Mouse (Mus musculus) heart, embryonic 12.5 days (tissue): ENCODE results near the gene Fbxl3. TPM values are rescaled to one million over a fixed set of nuclear protein-coding genes. Genes with fewer than 3 reads are reported as not detected.

ENCODE experiments used
- ATAC-seq: fragments of 200-750 bp; cut with Nextera tagmentation; 2 replicates; pipeline ENCODE4 v1.8.0; 2017; ENCODE audit warnings: moderate TSS enrichment, moderate library complexity; ENCODE audit not compliant: insufficient number of reproducible peaks, low FRiP score
- H3K27ac ChIP-seq: fragments of 300-500 bp; sonication (generic); 2 replicates; pipeline ENCODE4 v1.5.1; 2016; ENCODE audit warnings: mild to moderate bottlenecking, moderate library complexity; ENCODE audit not compliant: poor library complexity, severe bottlenecking
- H3K27me3 ChIP-seq: fragments of 300-500 bp; sonication (generic); replicated peaks from 2 replicates; pipeline ENCODE4 v1.6.1; 2016; ENCODE audit warnings: mild to moderate bottlenecking, moderate library complexity
- H3K36me3 ChIP-seq: fragments of 300-500 bp; sonication (generic); 2 replicates; pipeline ENCODE4 v1.6.1; 2016; ENCODE audit warnings: mild to moderate bottlenecking, moderate library complexity
- H3K4me1 ChIP-seq: fragments of 300-500 bp; sonication (generic); replicated peaks from 2 replicates; pipeline ENCODE4 v1.6.1; 2016; ENCODE audit warnings: mild to moderate bottlenecking
- H3K4me2 ChIP-seq: fragments of 300-500 bp; sonication (generic); 2 replicates; pipeline ENCODE4 v1.6.1; 2016; ENCODE audit warnings: mild to moderate bottlenecking, moderate library complexity
- H3K4me3 ChIP-seq: fragments of 300-500 bp; sonication (generic); 2 replicates; pipeline ENCODE4 v1.5.1; 2016; ENCODE audit warnings: mild to moderate bottlenecking
- H3K9ac ChIP-seq: fragments of 300-500 bp; sonication (generic); 2 replicates; pipeline ENCODE4 v1.6.1; 2016; ENCODE audit warnings: mild to moderate bottlenecking, moderate library complexity
- H3K9me3 ChIP-seq: fragments of 300-500 bp; sonication (generic); replicated peaks from 2 replicates; pipeline ENCODE4 v1.6.1; 2016; ENCODE audit warnings: mild to moderate bottlenecking, moderate library complexity
- WGBS: fragments of 180-500 bp; shearing (Covaris S2); methylation state at CpG from one replicate; pipeline ENCODE4 v1.1.7; 2016; 5-methylcytosine and 5-hydroxymethylcytosine counted together
- polyA plus RNA-seq: library from polyadenylated mRNA; unstranded; fragments of >200 nt; fragmentation: Nextera tagmentation; extraction: Ambion mirVana; gene quantifications from 2 replicates; pipeline ENCODE4 v1.2.1, GENCODE M21; 2016

The Fbxl3 gene
- polyA plus RNA-seq: 26.5 and 28.3 TPM in 2 replicates

- Histone ChIP-seq H3K9me3 (no peaks in the 10 kb centered on the region), H3K27ac (peak within 1 kb of the TSS; percentile 100), H3K27me3 (no peaks in the 10 kb centered on the region), H3K9ac (peak within 1 kb of the TSS; percentile 99), H3K4me2 (peak within 1 kb of the TSS; percentile 62), H3K4me1 (peaks cover 10% of the 10 kb centered on the region), H3K36me3 (peaks cover 15% of the 10 kb centered on the region), H3K4me3 (peak within 1 kb of the TSS; percentile 94)
- under 1% methylated on average over 74 of the region's 88 CpGs for WGBS
- peak; percentile 94 for ATAC-seq
Observed at GRCm38 (mm10) chr14:103099238-103099933, at the start of gene Fbxl3. Gene Fbxl3, minus strand, starts transcription at chr14:103099566.

- no peak overlapping the region for H3K4me3 ChIP-seq
- H3K4me2 ChIP-seq: no peak overlapping the region
- no peaks in the 10 kb centered on the region for H3K27me3 ChIP-seq
- peak; percentile 51; the same call in 1 of the 2 replicates for ATAC-seq
- H3K36me3 ChIP-seq: peaks cover 54% of the 10 kb centered on the region
- no peaks in the 10 kb centered on the region for H3K9me3 ChIP-seq
- no peak overlapping the region for H3K27ac ChIP-seq
- H3K9ac ChIP-seq: no peak overlapping the region
- 79% methylated on average over 2 of the region's 2 CpGs for WGBS
- no peaks in the 10 kb centered on the region for H3K4me1 ChIP-seq
Observed at GRCm38 (mm10) chr14:103131991-103132390, 32.6 kb upstream of the Fbxl3 start.

- H3K4me1 ChIP-seq: no peaks in the 10 kb centered on the region
- peaks cover 59% of the 10 kb centered on the region for H3K36me3 ChIP-seq
- H3K27ac ChIP-seq: no peak overlapping the region
- ATAC-seq: no peak
- H3K9ac ChIP-seq: no peak overlapping the region
- no peaks in the 10 kb centered on the region for H3K9me3 ChIP-seq
- WGBS: 86% methylated on average over 6 of the region's 6 CpGs
- no peak overlapping the region for H3K4me2 ChIP-seq
- H3K4me3 ChIP-seq: no peak overlapping the region
- no peaks in the 10 kb centered on the region for H3K27me3 ChIP-seq
Observed at GRCm38 (mm10) chr14:103125756-103126155, 26.4 kb upstream of the Fbxl3 start.

GRCm38 (mm10) chr14:103114994-103115670 lies 15.8 kb upstream of the Fbxl3 start:
- no peak overlapping the region for H3K4me2 ChIP-seq
- H3K9ac ChIP-seq: no peak overlapping the region
- no peaks in the 10 kb centered on the region for H3K9me3 ChIP-seq
- 98% methylated on average over 3 of the region's 3 CpGs for WGBS
- H3K4me3 ChIP-seq: no peak overlapping the region
- H3K27ac ChIP-seq: no peak overlapping the region
- H3K4me1 ChIP-seq: no peaks in the 10 kb centered on the region
- ATAC-seq: no peak
- H3K36me3 ChIP-seq: peaks cover 56% of the 10 kb centered on the region
- H3K27me3 ChIP-seq: no peaks in the 10 kb centered on the region

GRCm38 (mm10) chr14:103112606-103113363 lies 13.4 kb upstream of the Fbxl3 start:
- Histone ChIP-seq H3K27ac (no peak overlapping the region), H3K9ac (no peak overlapping the region), H3K9me3 (no peaks in the 10 kb centered on the region), H3K27me3 (no peaks in the 10 kb centered on the region), H3K4me1 (no peaks in the 10 kb centered on the region), H3K4me2 (no peak overlapping the region), H3K4me3 (no peak overlapping the region), H3K36me3 (peaks cover 40% of the 10 kb centered on the region)
- 88% methylated on average over 3 of the region's 3 CpGs for WGBS
- no peak for ATAC-seq

GRCm38 (mm10) chr14:103109971-103110370 lies 10.6 kb upstream of the Fbxl3 start:
- Histone ChIP-seq H3K9ac (no peak overlapping the region), H3K27me3 (no peaks in the 10 kb centered on the region), H3K4me1 (no peaks in the 10 kb centered on the region), H3K36me3 (peaks cover 15% of the 10 kb centered on the region), H3K4me3 (no peak overlapping the region), H3K9me3 (no peaks in the 10 kb centered on the region), H3K27ac (no peak overlapping the region), H3K4me2 (no peak overlapping the region)
- 84% methylated on average over 4 of the region's 4 CpGs for WGBS
- ATAC-seq: no peak

GRCm38 (mm10) chr14:103106301-103106700 lies 6.9 kb upstream of the Fbxl3 start:
- no peaks in the 10 kb centered on the region for H3K36me3 ChIP-seq
- no peak overlapping the region for H3K27ac ChIP-seq
- H3K9ac ChIP-seq: no peak overlapping the region
- no peaks in the 10 kb centered on the region for H3K27me3 ChIP-seq
- no peak for ATAC-seq
- H3K9me3 ChIP-seq: no peaks in the 10 kb centered on the region
- H3K4me1 ChIP-seq: no peaks in the 10 kb centered on the region
- no peak overlapping the region for H3K4me3 ChIP-seq
- WGBS: 81% methylated on average over 2 of the region's 2 CpGs
- H3K4me2 ChIP-seq: no peak overlapping the region

- no peak for ATAC-seq
- H3K4me1 ChIP-seq: 0 out of 2 replicates have a peak, but pooled peaks cover 3% of the 10 kb centered on the region
- H3K27ac ChIP-seq: no peak overlapping the region
- H3K9me3 ChIP-seq: no peaks in the 10 kb centered on the region
- WGBS: 73% methylated on average over 10 of the region's 10 CpGs
- H3K4me2 ChIP-seq: no peak overlapping the region
- H3K4me3 ChIP-seq: no peak overlapping the region
- H3K9ac ChIP-seq: no peak overlapping the region
- no peaks in the 10 kb centered on the region for H3K36me3 ChIP-seq
- no peaks in the 10 kb centered on the region for H3K27me3 ChIP-seq
Observed at GRCm38 (mm10) chr14:103102731-103103335, 3.5 kb upstream of the Fbxl3 start.

GRCm38 (mm10) chr14:103102246-103102645 lies 2.9 kb upstream of the Fbxl3 start:
- Histone ChIP-seq H3K27ac (no peak overlapping the region), H3K9ac (no peak overlapping the region), H3K36me3 (no peaks in the 10 kb centered on the region), H3K9me3 (no peaks in the 10 kb centered on the region), H3K27me3 (no peaks in the 10 kb centered on the region), H3K4me3 (no peak overlapping the region), H3K4me2 (no peak overlapping the region), H3K4me1 (peaks cover 5% of the 10 kb centered on the region)
- 78% methylated on average over 6 of the region's 6 CpGs for WGBS
- no peak for ATAC-seq

- 69% methylated on average over 3 of the region's 3 CpGs for WGBS
Observed at GRCm38 (mm10) chr14:103101171-103101570, 1.8 kb upstream of the Fbxl3 start.

GRCm38 (mm10) chr14:103100296-103100695 lies 930 bp upstream of the Fbxl3 start:
- peaks cover 7% of the 10 kb centered on the region; the same call in 1 of the 2 replicates for H3K36me3 ChIP-seq
- peaks cover 10% of the 10 kb centered on the region for H3K4me1 ChIP-seq
- WGBS: 84% methylated on average over 13 of the region's 13 CpGs
- peak overlapping the region; percentile 10; the same call in 1 of the 2 replicates for H3K4me2 ChIP-seq
- ATAC-seq: no peak
- H3K4me3 ChIP-seq: no peak overlapping the region
- H3K9me3 ChIP-seq: no peaks in the 10 kb centered on the region
- no peak overlapping the region for H3K9ac ChIP-seq
- no peak overlapping the region for H3K27ac ChIP-seq
- no peaks in the 10 kb centered on the region for H3K27me3 ChIP-seq

More at GRCm38 (mm10) chr14:103101171-103101570, 1.8 kb upstream of the Fbxl3 start:
- ATAC-seq: no peak
- Histone ChIP-seq H3K4me1 (peaks cover 10% of the 10 kb centered on the region), H3K27me3 (no peaks in the 10 kb centered on the region), H3K9ac (no peak overlapping the region), H3K27ac (no peak overlapping the region), H3K4me3 (no peak overlapping the region), H3K36me3 (0 out of 2 replicates have a peak, but pooled peaks cover 3% of the 10 kb centered on the region), H3K4me2 (no peak overlapping the region), H3K9me3 (no peaks in the 10 kb centered on the region)
